Mouse (Mus musculus) ES-CJ7 (cell line): ENCODE results near the gene Edem2.

Source experiments
- DNase-seq: peaks from one replicate; pipeline ENCODE4 v3.0.0; 2011; ENCODE audit warnings: low read depth, low spot score

The Edem2 gene

DNA sequence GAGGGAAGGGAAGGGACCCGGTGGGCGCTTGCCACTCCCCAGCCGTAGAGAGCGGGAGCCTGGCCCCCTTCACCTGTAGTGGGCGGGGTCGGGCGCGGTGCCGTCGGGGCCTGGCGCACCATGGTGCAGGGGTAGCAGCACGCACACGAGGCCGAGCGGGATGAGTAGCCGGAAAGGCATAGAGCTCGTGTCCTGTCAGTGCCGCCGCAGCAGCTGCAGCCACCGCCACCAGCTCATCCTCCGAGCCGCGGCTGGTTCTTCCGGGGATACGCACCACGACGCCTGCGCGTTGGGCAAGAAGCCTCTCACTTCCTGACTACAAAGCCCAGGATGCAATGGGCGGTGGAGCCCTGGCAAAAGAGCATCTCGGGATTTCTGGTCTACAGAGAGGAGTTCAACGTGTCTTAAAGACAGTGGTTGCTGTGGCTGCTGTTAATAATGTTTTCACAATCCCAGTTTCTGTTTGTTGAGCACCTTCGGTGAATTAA is at the start of gene Edem2:
Gene Edem2 (minus strand): TSS at position 318 of the 488 bp plus-strand sequence.
- peak; percentile 91 for DNase-seq

DNA sequence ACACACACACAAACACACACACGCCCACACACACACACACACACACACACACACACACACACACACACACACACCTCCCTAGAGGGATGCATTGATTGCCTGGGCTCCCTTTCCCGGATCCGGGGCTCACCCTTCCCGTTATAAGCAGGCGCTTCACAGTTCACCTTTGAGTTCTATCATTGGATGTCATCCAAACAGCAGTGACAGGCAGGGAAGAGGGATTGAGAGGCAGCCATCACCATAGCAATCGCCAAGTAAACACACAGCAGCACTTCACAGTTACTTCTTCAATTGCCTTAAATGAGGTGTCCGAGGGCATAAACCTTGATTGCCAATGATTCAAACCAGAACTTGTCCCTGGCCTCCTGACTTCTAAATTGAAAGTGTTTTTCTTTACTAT is 49.8 kb upstream of the Edem2 start:
- DNase-seq = no peak

DNA sequence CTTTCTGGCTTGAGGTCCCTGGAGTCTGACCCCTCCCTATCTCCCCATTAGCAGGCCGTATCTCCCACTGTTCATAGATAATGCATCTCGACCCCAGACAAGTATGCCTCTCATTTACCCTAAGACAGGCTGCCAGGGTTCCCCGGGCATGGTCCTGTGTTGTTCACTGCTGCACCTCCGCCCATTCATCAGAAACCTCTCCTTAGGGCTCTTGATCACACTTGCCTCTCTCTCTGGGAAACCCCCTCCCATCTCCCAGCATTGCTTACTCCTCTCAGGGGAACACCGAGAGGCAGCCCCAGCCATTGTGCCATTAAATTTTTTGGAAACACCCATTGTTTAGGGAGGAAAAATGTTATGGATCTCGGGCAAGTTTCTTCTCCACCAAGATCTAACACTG is 48.7 kb upstream of the Edem2 start:
- no peak for DNase-seq

DNA sequence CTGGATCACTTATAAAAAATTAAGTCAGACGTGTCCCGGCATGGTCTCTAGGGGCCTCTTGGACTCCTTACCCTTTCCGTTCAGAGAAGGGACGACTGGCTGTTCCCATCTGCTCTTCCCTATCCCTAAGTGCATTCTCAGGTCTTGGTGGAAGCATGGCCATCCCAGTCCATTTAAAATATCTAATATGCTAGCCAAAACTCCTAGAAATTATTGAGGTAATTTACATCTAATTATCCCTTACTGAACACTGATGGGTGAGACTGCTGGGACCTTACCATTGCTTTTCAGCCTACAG is 48.4 kb upstream of the Edem2 start:
- DNase-seq = no peak

DNA sequence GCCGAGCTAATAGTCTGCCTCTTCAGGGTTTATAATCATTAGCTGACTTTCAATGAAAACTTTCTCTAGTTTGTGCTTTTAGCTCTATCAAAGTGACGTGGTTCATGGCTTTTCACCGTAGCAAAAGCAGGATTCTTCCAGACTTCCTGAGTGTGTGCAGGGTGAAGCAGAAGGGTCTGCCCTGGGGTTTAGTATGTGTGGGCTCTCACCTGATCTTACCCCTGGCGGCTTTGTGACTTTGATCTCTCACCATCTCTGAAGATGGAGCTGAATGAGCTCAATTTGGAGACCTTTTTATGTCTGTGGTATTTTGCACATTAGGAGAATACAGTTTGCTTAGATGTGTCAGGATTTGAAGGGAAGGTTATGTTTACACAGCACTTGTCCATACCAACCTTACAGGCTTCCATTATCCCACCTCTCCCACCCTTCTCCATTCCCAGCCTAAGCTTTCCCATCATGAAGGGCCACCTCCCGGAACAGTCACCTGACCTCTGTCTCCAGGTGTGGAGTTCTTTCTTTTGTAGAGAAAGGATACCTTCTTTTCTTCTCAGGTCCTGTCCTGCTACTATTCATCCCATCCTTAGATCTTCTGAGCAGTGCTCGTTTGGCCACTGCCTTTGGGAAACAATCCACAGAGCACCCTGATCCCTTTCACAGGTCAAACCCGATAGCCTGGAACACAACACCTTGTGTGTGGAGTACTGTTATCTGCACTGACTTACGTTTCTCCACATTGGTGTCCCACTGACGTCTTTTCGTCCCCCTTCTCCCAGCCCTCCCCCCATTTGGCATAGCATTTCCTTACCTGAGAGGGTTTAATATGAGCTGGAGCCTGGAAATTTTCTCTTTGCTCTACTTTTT is 47.8 kb upstream of the Edem2 start:
- DNase-seq = no peak

DNA sequence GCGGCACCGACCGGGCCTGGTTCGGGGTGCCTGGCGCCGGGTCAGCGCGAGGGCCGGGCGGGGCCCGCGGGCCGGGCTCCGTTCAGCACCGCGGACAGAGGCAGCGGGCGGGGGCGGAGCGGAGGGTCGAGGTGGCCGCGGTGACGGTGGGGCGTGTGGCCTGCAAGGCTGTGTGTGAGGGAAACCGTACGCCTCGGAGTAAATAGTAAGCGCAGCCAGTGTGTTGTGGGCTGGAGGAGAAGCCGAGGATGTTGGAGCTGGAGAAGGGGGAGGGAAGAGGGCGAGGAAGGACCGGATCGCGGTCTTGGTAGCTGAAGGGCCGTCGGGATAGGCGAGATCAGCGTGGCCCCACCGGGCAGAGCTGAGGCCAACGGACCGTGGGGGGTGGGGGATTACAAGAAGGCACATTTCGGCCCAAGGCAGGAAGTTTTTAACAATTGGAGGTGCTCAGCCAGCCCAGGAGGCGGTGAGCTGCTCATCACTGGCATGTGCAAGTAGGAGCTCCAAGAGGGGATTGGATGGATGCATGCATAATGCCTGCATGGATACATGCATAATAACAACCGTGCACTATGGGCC is 46.5 kb upstream of the Edem2 start:
- peak; percentile 35 for DNase-seq

DNA sequence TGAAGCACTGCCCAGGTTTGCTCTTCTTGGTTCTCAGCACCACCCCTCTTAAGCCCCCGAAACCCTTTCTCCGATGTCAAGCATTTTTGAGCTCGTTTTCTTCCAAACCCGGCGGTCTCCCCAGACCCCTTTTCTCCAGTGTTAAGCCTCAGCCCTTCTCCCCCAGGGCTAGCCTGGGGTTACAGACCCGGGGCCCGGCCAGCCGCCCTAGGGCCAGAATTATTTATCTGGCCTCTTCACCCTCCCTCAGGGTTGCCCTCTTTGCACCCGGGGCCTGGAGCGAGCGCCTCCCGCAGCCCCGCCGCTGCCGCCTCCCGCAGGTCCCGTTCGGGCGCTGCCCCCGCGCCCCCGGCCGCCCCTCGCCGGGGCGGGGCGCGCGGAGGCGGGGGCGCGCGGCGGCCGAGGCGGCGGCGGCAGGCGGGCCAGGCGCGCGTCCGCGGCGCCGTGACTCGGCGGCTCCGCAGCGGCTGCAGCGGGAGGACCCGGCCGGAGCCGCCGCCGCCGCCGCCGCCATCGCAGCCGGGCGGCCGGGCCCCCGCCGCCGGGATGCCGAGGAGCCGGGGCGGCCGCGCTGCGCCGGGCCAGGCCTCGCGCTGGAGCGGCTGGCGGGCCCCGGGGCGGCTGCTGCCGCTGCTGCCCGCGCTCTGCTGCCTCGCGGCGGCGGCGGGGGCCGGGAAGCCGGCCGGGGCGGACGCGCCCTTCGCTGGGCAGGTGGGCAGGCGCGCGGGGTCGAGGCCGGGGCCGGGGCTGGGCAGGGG is 45.8 kb upstream of the Edem2 start, which contains the start of gene Mmp24:
Gene Mmp24 (plus strand): TSS at position 416 of the 758 bp plus-strand sequence.
- no peak for DNase-seq

DNA sequence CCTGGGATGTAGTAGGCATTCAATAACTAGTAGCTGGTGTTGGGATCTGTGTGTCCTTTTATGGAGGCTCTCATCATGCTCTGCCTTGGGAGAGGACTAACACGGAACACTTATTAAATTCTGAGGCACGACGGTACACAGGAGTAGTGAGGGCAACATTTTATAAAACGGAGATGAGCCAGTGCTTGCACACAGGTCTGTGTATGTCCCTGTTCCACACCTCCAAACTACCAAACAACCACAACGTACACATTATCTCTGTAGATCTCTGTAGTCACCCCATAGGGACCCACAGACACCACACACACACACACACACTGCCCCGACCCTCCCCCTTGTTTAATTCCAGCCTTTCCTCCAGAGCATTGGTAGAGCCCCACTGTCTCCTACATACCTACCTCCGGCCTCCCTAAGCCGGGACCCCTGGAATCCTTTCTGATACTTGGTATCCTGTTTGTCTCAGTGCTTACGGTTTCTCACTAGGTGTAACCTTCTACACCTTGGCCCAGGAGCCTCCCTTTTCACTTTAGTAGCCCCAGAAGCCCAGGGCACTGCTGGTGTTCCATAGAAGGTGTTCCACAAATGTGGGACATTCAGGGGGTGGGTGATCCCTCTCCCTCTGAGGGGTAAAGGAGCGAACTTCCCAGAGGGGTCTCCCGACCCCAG is 45.1 kb upstream of the Edem2 start:
- DNase-seq = no peak

DNA sequence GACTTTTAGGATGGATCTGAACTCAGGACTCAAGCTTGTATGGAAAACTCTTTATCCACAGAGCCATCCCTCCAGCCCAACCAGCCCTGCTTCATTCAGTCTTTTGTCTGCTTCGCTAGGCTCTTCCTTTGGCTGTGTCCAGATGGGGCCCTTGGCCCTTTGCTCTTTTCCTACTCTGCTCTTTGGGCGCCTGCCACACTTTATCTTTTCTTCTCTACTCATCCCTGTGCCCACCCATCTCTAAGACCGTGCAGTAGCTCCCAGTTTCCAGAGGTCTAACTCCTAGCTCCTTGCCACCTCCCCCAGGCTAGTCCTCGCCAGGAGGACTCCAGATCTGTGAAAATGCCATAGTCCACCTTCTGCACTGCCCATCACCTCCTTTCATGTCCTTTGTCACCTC is 44.4 kb upstream of the Edem2 start:
- no peak for DNase-seq

DNA sequence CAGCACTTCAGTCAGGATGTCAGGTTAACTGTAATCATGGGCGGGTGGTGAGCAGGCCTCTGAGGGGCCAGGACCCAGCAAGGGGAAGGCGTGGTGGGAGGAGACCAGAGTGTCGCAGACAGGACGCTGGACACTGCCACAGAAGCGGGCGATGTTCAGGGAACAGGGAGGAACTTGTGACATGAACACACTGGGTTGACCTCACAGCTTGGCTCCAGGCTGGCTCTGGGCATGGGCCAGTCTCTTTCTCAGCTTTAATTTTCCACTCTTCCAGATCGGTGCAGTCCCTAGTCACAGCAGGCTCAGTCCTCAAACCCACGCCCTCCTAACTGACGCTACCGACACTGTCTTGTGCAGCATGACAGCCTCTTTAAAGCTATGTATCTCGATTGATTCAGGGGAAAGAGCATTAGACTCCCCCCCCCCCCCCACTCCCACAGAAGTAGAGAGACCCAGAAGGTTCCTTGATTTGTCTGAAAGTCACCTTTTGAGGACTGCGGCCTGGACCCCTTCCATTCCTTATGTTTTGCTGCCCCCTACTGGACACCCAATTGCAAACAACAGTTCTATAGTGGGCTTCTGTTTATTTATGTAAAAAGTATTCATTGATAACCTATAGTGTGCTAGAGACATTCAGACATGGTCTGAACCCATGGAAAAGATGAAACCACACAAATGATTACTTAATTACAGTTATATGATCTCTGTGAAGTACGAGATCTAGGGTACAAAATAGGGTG is 35.6 kb upstream of the Edem2 start:
- DNase-seq = peak; percentile 52

DNA sequence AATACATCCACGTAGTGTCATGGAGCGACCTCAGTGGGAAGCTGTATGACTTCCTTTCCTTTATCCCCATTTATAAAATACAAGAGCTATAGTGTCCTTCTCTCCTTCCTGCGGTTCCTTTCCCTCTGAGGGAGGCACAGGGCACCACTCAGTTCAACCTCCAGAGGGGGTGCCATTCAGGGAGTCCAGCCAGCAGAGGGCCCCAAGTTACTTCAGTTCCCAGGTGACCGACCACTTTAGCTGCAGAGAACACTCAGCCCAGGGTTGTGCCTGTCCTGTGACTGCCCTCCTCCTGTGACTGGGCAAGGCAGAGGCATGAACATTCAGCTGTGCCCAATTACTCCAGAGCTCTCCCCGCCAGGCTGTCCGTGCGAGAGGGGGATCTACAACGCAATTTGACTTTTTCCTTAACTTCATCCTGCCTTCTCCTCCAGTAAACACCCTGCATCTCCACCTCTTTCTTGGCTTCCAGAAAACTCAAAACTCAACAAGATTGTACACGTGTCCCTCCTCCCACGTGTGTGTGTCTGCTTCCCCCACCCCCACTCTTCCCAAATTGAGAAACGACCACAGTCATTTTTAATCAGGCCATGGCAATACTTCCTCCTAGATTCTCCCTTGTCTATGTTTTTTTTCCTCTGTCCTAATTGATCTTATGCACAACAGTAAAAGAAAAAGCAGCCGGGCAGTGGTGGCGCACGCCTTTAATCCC is 27.7 kb upstream of the Edem2 start:
- DNase-seq = peak; percentile 55

DNA sequence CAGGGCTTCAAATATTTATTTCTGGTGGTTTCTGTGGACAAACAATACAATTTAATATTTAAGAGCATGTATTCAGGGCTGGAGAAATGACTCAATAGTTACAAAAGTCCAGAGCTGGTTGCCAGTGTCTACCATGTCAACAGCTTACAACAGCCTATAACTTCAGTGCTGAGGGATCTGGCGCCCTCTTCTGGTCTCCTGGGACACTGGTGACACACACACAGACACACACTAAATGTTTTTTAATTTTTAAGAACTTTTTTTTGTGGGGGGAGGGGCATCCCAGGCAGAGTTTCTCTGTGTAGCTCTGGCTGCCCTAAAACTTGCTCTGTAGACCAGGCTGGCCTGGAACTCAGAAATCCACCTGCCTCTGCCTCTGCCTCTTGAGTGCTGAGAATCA is 26.5 kb upstream of the Edem2 start:
- DNase-seq = peak; percentile 76

DNA sequence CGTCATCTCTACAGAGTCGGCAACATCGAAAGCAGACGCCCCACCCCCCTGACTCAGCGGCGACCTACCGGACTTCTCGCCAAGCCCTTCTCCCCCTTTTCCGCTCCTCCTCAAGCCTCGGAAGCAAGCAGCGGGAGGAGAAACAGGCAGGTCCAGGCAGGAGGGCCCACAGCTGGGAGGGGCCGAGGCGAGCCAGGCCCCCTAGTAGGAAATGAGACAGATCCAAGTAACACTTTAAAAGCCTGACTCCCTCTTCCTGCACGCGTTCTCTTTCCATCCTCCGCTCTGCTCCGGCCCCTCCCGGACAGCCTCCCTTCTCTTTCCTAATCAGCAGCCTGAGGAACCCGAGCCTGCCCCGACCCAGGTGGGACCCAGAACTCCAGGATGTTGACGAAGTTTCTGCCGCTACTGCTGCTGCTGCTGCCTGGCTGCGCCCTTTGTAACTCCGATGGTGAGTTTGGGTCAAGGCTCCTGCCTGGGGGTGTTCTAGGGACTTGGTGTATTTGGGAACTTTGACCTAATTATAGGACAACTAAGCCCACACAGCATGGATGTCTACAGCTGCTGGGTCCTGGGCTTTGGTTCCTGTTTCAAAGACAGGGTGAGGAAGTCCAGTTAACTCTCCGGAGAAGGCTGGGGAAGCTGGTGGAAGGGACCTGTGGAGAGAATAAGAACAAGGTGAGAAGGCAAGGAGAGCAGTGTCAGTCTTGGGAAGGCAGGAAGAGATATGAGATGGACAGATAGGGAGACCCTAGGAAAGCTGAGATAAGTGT is 21.9 kb upstream of the Edem2 start, which contains the start of gene Procr:
Gene Procr (plus strand): TSS at position 104 of the 773 bp plus-strand sequence.
- peak; percentile 55 for DNase-seq

DNA sequence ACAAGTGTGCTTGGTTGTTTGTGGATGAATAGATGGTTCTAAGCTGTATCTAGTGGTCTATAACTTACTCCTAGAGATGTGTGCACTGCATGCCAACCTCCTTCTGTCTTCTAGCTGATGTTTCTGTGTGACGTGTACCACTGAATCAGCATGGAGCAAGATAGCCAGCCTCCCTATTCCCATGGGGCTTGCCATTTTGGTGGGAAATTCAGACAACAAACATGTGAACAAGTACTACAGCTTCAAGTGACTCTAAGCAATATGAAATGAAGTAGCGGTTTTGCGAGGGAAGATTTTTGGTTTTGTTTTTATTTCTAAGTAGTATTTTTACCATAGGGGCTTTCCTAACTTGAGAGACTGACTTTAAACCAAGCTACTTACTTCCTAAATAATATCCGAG is 20.1 kb upstream of the Edem2 start:
- DNase-seq = no peak

DNA sequence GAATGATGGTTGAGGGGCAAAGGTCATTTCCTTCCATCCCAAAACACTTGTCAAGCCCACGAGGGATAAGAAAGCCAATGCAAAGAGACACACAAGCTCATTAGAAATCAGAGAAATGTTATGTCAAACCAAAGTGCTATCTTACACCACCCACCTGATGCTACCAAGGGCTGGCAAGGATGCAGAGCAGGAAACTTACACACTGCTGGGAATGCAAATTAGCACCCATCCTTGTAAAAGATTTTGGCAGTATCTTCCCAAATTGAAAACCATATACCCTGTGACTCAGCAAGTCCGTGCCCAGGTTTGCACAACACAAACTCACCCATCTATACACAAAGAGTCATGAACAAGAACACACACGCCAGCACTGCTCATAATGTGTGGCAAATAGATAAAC is 16.2 kb upstream of the Edem2 start:
- no peak for DNase-seq

DNA sequence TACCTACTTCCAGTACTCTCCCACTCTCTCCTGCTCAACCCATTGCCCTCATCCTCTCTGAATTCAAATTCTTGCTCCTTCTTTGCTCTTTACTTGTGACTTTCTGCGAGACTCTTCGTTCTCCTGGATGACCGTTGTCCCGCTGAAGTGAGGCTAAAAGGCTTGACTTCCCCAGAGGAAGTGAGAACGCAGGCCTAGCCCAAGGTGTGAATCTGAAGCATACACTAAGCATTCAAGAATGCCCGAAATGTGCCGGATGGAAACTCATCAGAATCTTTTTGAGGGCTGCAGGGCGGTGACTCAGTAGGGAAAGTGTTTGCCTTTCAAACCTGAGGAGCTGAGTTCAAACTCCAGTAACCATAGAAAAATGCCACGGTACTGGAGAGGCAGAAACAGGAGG is 14.1 kb upstream of the Edem2 start:
- DNase-seq = peak; percentile 14

DNA sequence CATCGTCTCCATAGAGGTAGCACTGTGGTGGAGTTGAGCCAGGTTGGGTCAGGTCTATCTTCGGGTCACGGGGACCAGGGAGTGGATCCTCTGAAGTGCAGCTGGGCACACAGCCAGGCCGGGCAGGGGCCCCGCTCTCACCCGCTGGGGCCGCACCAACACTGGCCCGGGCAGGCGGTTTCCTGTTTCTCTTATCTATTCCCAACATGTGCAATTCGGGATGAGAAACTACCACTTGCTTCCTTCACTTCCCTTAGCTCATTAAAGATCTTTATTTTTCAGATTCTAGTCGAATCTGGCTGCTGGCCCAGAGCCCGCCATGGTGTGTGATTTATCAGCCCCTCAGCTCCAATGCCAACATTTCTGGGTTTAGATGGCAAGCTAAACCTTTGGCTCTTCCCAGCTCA is 13.7 kb upstream of the Edem2 start:
- DNase-seq = no peak

DNA sequence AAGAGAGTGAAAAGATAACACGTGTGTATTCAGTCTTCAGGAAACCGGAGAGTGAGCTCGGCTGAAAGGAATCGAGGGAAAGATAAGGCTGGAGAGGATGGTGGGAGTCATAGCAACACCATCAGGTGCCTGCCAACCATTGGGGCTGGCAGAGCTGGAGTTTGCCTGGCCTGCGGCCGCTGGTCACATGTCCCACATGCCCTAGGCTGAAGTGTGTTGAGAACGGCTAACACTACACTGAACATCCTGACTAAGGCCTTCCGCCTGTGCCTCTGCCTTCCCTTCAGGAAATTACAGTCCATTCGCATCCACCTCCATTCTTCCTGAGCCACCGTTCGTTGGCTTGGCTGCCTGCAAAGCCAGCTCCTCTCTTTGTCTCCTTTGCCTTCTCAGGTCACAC is 12.9 kb upstream of the Edem2 start:
- no peak for DNase-seq

DNA sequence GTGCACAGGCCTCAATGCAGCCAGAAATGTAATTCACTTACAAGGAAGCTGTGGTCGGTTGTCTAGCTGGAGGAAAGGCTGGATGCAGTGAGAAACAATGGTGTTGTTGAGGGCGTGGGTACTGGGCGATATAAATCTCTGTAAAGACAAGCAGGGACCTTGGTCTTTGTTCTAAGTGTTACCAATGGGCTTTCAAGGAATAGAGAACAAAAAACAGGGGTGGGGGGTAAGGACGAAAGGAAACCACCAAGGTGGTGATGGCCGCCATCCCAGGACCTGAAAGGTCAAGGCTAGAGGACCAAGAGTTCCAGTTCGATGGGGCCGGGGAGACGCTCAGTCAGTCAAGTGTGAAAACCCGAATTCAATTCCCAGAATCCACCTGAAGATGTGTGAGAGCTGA is 8.5 kb upstream of the Edem2 start:
- DNase-seq = peak; percentile 83

DNA sequence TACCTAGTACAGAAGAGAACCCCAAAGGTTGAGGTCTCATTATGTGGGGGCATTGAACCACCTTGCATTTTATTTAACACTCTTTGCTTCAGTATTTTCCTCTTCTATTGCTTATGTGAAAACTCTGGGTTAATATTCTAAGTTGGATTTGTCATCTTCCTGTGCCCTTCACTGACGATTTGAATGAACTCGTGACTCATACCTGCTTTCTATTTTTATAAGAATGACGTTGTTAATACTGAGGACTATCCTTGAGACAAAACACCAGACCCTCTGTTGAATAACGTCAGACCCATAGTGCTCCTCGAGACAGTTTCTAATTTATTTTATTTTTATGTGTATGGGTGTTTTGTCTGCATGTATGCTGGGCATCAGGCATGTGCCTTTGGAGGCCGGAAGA is 7.7 kb upstream of the Edem2 start:
- no peak for DNase-seq
